Mouse (Mus musculus) heart, embryonic 16.5 days (tissue): Measurements from ENCODE around the gene Agfg2. TPM values are rescaled to one million over a fixed set of nuclear protein-coding genes. Genes with fewer than 3 reads are reported as not detected.
A peak's percentile ranks its signal among the peaks of the same experiment; 100 is the strongest.

Experiments
- ATAC-seq: fragments of 200-750 bp; cut with Nextera tagmentation; replicated peaks from 2 replicates; pipeline ENCODE4 v1.8.0; 2017; ENCODE audit warnings: moderate number of reproducible peaks; ENCODE audit not compliant: insufficient read depth, low FRiP score; ENCODE audit errors: extremely low read depth
- H3K27ac ChIP-seq: fragments of 300-500 bp; sonication (generic); 2 replicates; pipeline ENCODE4 v1.5.1; 2014; ENCODE audit warnings: mild to moderate bottlenecking, low read length, control low read depth, moderate library complexity
- H3K27me3 ChIP-seq: fragments of 300-500 bp; sonication (generic); 2 replicates; pipeline ENCODE4 v1.6.1; 2014; ENCODE audit warnings: low read length, mixed read lengths; ENCODE audit not compliant: control insufficient read depth, insufficient read depth
- H3K36me3 ChIP-seq: fragments of 300-500 bp; sonication (generic); 2 replicates; pipeline ENCODE4 v1.6.1; 2014; ENCODE audit not compliant: control insufficient read depth, insufficient read depth
- H3K4me1 ChIP-seq: fragments of 300-500 bp; sonication (generic); 2 replicates; pipeline ENCODE4 v1.6.1; 2014; ENCODE audit warnings: low read length, mixed read lengths; ENCODE audit not compliant: control insufficient read depth, insufficient read depth
- H3K4me2 ChIP-seq: fragments of 300-500 bp; sonication (generic); 2 replicates; pipeline ENCODE4 v1.6.1; 2014; ENCODE audit warnings: low read depth, mild to moderate bottlenecking, control low read depth, low read length
- H3K4me3 ChIP-seq: fragments of 300-500 bp; sonication (generic); 2 replicates; pipeline ENCODE4 v1.5.1; 2014; ENCODE audit warnings: mild to moderate bottlenecking, control low read depth, low read length
- H3K9ac ChIP-seq: fragments of 300-500 bp; sonication (generic); 2 replicates; pipeline ENCODE4 v1.6.1; 2014; ENCODE audit warnings: low read length, control low read depth
- H3K9me3 ChIP-seq: fragments of 300-500 bp; sonication (generic); replicated peaks from 2 replicates; pipeline ENCODE4 v1.6.1; 2016; ENCODE audit warnings: low read length; ENCODE audit not compliant: control insufficient read depth
- WGBS: fragments of 180-500 bp; shearing (Covaris S2); extraction: QIAGEN DNeasy Blood & Tissue Kit; methylation state at CpG from one replicate; pipeline ENCODE4 v1.1.7; 2014; 5-methylcytosine and 5-hydroxymethylcytosine counted together
- polyA plus RNA-seq: library from polyadenylated mRNA; unstranded; fragments of >200 nt; fragmentation: Nextera tagmentation; extraction: Ambion mirVana; gene quantifications from 2 replicates; pipeline ENCODE4 v1.2.1, GENCODE M21; 2015

Gene Agfg2
- polyA plus RNA-seq, 1 experiment from 2014 or later = 21.0 TPM

DNA sequence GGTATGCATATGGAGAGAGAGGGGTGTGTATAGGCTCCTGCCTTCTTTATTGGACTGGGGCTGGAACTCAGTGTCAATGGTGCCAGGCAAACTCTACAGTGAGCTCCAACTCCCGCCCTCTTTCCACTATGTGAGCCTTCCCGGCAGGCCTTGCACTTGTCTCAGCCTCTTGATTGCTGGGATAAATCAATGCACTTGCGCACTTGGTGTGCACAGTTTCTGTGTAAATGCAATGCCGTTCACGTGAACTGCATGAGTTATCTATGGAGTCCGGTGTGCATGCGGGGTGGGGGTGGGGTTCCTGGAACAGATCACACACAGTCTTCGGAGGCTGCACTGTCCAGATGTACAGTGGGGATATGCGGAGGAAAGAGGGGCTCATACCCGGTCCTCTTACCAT lies 31.2 kb downstream of the Agfg2 start:
- 90% methylated on average over 10 of the region's 10 CpGs for WGBS
- H3K4me2 ChIP-seq = no peak overlapping the region
- no peak overlapping the region for H3K4me3 ChIP-seq
- peaks cover 2% of the 10 kb centered on the region; the same call in 1 of the 2 replicates for H3K9me3 ChIP-seq
- H3K4me1 ChIP-seq = no peaks in the 10 kb centered on the region
- ATAC-seq = no peak
- H3K9ac ChIP-seq = no peak overlapping the region
- H3K27ac ChIP-seq = no peak overlapping the region
- no peaks in the 10 kb centered on the region for H3K27me3 ChIP-seq
- H3K36me3 ChIP-seq = peaks cover 15% of the 10 kb centered on the region

DNA sequence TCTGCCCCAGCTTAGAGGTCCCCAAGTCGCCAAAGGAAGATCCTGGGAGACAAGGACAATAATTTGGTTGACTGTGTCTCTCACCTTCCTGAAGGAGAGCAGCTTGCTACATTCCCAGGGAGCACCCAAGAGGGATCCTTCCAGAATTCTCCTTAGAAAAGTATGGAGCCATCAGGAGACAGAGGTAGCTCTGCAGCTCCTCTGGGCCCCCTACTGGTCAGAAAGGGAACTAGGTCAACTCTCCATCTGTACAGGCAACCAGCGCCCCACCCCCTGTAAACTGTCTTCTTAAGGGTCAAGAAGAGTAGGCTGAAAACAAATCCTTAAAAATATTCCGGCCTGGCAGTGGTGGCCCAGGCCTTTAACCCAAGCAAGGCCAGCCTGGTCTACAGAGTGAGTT lies 32.1 kb downstream of the Agfg2 start:
- H3K36me3 ChIP-seq = peaks cover 11% of the 10 kb centered on the region
- ATAC-seq = peak; percentile 49; the same call in 1 of the 2 replicates

GRCm38 (mm10) chr5:137649669-137650571 lies 34.6 kb downstream of the Agfg2 start:
- no peak overlapping the region for H3K9ac ChIP-seq
- 26% methylated on average over 18 of the region's 18 CpGs for WGBS
- no peak overlapping the region for H3K4me3 ChIP-seq
- H3K4me1 ChIP-seq = peaks cover 5% of the 10 kb centered on the region; the same call in 1 of the 2 replicates
- peak; percentile 19; the same call in 1 of the 2 replicates for ATAC-seq
- peaks cover 8% of the 10 kb centered on the region; the same call in 1 of the 2 replicates for H3K36me3 ChIP-seq
- no peak overlapping the region; the same call in 1 of the 2 replicates for H3K27ac ChIP-seq
- H3K9me3 ChIP-seq = no peaks in the 10 kb centered on the region
- peak overlapping the region; percentile 30 for H3K4me2 ChIP-seq
- H3K27me3 ChIP-seq = peaks cover 13% of the 10 kb centered on the region

More for the DNA sequence above, 32.1 kb downstream of the Agfg2 start:
- no peak overlapping the region for H3K9ac ChIP-seq
- 24% methylated on average over 3 of the region's 3 CpGs for WGBS
- H3K27ac ChIP-seq = no peak overlapping the region
- H3K4me3 ChIP-seq = no peak overlapping the region
- H3K4me1 ChIP-seq = no peaks in the 10 kb centered on the region
- no peaks in the 10 kb centered on the region for H3K27me3 ChIP-seq
- H3K9me3 ChIP-seq = no peaks in the 10 kb centered on the region
- no peak overlapping the region for H3K4me2 ChIP-seq

- Histone ChIP-seq H3K4me3 (no peak overlapping the region), H3K4me1 (peaks cover 6% of the 10 kb centered on the region; the same call in 1 of the 2 replicates), H3K36me3 (peaks cover 8% of the 10 kb centered on the region; the same call in 1 of the 2 replicates), H3K9me3 (no peaks in the 10 kb centered on the region), H3K27me3 (peaks cover 19% of the 10 kb centered on the region), H3K4me2 (no peak overlapping the region), H3K27ac (no peak overlapping the region), H3K9ac (no peak overlapping the region)
- WGBS = 33% methylated on average over 4 of the region's 4 CpGs
- ATAC-seq = no peak
Observed at GRCm38 (mm10) chr5:137649251-137649650, 35.3 kb downstream of the Agfg2 start.

DNA sequence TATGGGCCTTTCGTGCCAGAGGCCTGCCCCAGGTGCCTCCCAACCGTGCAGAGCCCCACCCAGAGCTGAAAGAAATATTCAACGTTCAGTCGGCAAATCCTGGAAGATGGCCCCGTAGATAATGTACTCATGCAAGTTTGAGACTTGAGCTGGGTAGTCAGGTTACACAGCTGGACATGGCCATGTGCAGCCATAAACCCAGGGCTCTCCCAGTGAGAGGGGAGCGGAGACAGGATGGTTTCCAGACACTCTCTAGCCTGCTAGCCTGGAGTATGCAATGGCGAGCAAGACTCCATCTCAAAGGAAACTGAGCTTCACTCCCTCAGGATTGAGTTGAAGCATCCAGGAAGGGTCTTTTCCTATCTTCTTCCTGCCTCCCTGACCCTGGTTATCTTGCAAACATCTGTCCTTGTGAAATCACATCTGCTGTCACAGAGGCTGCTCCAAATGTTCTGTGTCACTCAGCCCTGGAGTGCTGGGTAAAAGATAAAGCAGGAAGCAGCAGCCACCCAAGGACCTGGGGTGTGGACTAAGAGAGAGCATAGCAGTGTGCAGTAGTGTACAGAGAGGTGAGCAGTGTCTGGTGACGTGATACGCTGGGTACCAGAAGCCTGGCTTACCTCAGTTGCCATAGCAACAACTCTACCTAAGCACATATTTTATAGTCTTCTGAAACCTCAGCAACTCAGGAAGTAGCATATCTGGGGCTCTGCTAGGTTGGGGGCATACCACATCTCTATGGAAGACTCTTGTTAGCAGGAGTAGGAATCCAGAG lies 36.5 kb downstream of the Agfg2 start:
- Histone ChIP-seq H3K9me3 (no peaks in the 10 kb centered on the region), H3K4me2 (no peak overlapping the region), H3K27ac (no peak overlapping the region), H3K4me1 (peaks cover 6% of the 10 kb centered on the region; the same call in 1 of the 2 replicates), H3K4me3 (no peak overlapping the region), H3K36me3 (peaks cover 8% of the 10 kb centered on the region; the same call in 1 of the 2 replicates), H3K27me3 (peaks cover 25% of the 10 kb centered on the region), H3K9ac (no peak overlapping the region)
- WGBS = 47% methylated on average over 9 of the region's 9 CpGs
- ATAC-seq = no peak

- H3K9ac ChIP-seq = peak within 1 kb of the TSS; percentile 26
- no peaks in the 10 kb centered on the region for H3K9me3 ChIP-seq
- H3K27me3 ChIP-seq = peaks cover 25% of the 10 kb centered on the region
- ATAC-seq = no peak
- H3K4me3 ChIP-seq = peak within 1 kb of the TSS; percentile 51
- WGBS = 24% methylated on average over 11 of the region's 11 CpGs
- H3K36me3 ChIP-seq = peaks cover 13% of the 10 kb centered on the region; the same call in 1 of the 2 replicates
- H3K27ac ChIP-seq = no peak within 1 kb of the TSS
- H3K4me2 ChIP-seq = peak within 1 kb of the TSS; percentile 66
- peaks cover 8% of the 10 kb centered on the region; the same call in 1 of the 2 replicates for H3K4me1 ChIP-seq
Observed at GRCm38 (mm10) chr5:137645652-137646091, 38.9 kb downstream of the Agfg2 start, which contains the start of gene Irs3. Gene Irs3, minus strand, starts transcription at chr5:137645714.

DNA sequence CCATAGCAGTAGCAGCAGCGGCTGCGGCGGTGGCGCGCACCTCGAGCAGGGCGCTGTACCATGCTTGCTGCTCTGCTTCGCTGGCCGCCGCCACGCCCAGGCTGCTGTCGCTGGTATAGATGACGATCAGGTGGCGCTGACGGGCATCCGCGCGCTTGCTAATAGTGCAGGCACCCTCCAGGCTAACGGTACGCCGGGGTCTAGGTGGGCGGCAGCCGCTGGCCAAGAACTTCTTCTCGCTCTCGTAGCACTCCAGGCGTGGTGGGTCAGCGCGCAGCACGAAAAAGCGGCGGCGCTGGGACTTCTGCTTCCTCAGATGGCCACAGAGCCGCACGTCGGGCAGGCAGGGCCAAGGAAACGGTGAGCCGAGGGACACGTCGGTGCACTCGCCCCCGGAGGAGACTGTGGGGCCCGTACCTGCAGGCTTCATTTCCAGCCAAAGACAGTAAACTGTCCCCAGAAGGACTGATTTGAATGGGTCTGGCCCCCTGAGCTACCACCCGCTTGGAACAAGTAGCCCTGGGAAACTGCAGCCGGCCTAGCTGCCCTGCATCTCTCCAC lies 39.4 kb downstream of the Agfg2 start:
- WGBS = 2% methylated on average over 44 of the region's 44 CpGs
- peak overlapping the region; percentile 66 for H3K4me2 ChIP-seq
- peak overlapping the region; percentile 26 for H3K9ac ChIP-seq
- H3K27me3 ChIP-seq = peaks cover 25% of the 10 kb centered on the region
- H3K4me1 ChIP-seq = peaks cover 9% of the 10 kb centered on the region; the same call in 1 of the 2 replicates
- no peak for ATAC-seq
- no peak overlapping the region for H3K27ac ChIP-seq
- peaks cover 18% of the 10 kb centered on the region; the same call in 1 of the 2 replicates for H3K36me3 ChIP-seq
- H3K4me3 ChIP-seq = peak overlapping the region; percentile 51
- no peaks in the 10 kb centered on the region for H3K9me3 ChIP-seq

DNA sequence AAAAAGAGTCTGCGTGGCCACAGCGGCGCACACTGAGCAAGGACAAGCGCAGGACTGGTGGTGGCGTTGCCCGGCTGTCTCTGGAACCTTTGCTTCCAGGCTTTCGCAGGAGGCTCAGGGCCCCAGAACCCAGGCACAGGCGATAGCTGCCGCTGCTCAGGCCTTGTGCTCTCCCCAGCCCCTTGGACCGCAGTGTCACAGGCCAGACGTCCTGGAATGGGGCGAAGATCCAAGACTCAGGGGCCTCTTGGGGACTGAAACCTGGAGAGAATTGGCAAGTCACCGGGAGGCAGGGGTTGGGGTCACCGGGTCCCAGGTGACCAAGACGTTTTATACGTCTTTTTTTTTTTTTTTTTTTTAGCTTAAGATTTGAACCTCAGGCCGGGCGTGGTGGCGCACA lies 40.0 kb downstream of the Agfg2 start:
- Histone ChIP-seq H3K9me3 (no peaks in the 10 kb centered on the region), H3K27me3 (peaks cover 25% of the 10 kb centered on the region), H3K9ac (no peak overlapping the region), H3K27ac (no peak overlapping the region), H3K4me1 (peaks cover 9% of the 10 kb centered on the region; the same call in 1 of the 2 replicates), H3K4me3 (no peak overlapping the region), H3K4me2 (no peak overlapping the region), H3K36me3 (peaks cover 23% of the 10 kb centered on the region; the same call in 1 of the 2 replicates)
- whole genome bisulfite sequencing = 45% methylated on average over 19 of the region's 19 CpGs
- no peak for ATAC-seq
